Mouse (Mus musculus) liver, embryonic 13.5 days (tissue): ENCODE data around the gene Tlr13. TPM values are rescaled to one million over a fixed set of nuclear protein-coding genes. Genes with fewer than 3 reads are reported as not detected.

Source experiments
- ATAC-seq: fragments of 200-750 bp; cut with Nextera tagmentation; 2 replicates; pipeline ENCODE4 v1.8.0; 2017; ENCODE audit warnings: low read depth, mild to moderate bottlenecking, moderate number of reproducible peaks, moderate library complexity
- DNase-seq: peaks from one replicate; pipeline ENCODE4 v3.0.0; 2022
- H3K27ac ChIP-seq: fragments of 300-500 bp; sonication (generic); 2 replicates; pipeline ENCODE4 v1.5.1; 2015; ENCODE audit warnings: moderate library complexity, mild to moderate bottlenecking, inconsistent platforms
- H3K27me3 ChIP-seq: fragments of 300-500 bp; sonication (generic); 2 replicates; pipeline ENCODE4 v1.6.1; 2015; ENCODE audit warnings: mild to moderate bottlenecking, inconsistent platforms
- H3K36me3 ChIP-seq: fragments of 300-500 bp; sonication (generic); 2 replicates; pipeline ENCODE4 v1.6.1; 2015; ENCODE audit warnings: mild to moderate bottlenecking, inconsistent platforms
- H3K4me1 ChIP-seq: fragments of 300-500 bp; sonication (generic); replicated peaks from 2 replicates; pipeline ENCODE4 v1.6.1; 2015; ENCODE audit warnings: inconsistent platforms
- H3K4me2 ChIP-seq: fragments of 300-500 bp; sonication (generic); 2 replicates; pipeline ENCODE4 v1.6.1; 2015; ENCODE audit warnings: inconsistent platforms, mild to moderate bottlenecking, moderate library complexity
- H3K4me3 ChIP-seq: fragments of 300-500 bp; sonication (generic); replicated peaks from 2 replicates; pipeline ENCODE4 v1.5.1; 2015; ENCODE audit warnings: mild to moderate bottlenecking, inconsistent platforms
- H3K9ac ChIP-seq: fragments of 300-500 bp; sonication (generic); 2 replicates; pipeline ENCODE4 v1.6.1; 2015; ENCODE audit warnings: mild to moderate bottlenecking, inconsistent platforms
- H3K9me3 ChIP-seq: fragments of 300-500 bp; sonication (generic); replicated peaks from 2 replicates; pipeline ENCODE4 v1.6.1; 2016; ENCODE audit warnings: inconsistent platforms
- WGBS: fragments of 180-500 bp; shearing (Covaris S2); methylation state at CpG from one replicate; pipeline ENCODE4 v1.1.7; 2015; ENCODE audit not compliant: insufficient replicate concordance; 5-methylcytosine and 5-hydroxymethylcytosine counted together
- polyA plus RNA-seq: library from polyadenylated mRNA; unstranded; fragments of >200 nt; fragmentation: Nextera tagmentation; extraction: Ambion mirVana; gene quantifications from 2 replicates; pipeline ENCODE4 v1.2.1, GENCODE M21; 2015

Tlr13 gene
- 0.43 and 0.67 TPM in 2 replicates for polyA plus RNA-seq

DNA sequence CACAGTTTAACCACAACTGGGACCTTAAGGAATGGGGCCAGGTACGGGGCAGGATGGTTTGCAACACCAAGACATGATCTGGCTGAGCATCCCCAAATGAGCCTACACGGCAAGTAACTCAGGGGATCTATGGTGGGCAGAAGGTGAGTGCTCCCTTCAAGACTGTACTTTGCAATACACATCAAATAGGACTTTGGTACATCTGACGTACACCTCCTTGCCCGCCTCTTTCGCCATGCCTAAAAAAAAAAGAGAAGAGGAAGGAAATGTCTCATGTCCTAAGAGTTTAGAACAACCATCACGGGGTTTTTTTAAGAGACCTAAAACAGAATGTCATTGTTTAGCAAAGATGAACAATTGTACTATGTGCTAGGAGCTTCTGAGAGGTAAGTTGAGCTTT is at the start of gene Tlr13:
Gene Tlr13 (plus strand): TSS at position 269 of the 400 bp plus-strand sequence.
- DNase-seq (no peak), ATAC-seq (no peak)
- Histone ChIP-seq H3K4me2 (no peak within 1 kb of the TSS), H3K4me3 (no peak within 1 kb of the TSS), H3K9ac (no peak within 1 kb of the TSS), H3K27me3 (no peaks in the 10 kb centered on the region), H3K9me3 (no peaks in the 10 kb centered on the region), H3K36me3 (no peaks in the 10 kb centered on the region), H3K4me1 (no peaks in the 10 kb centered on the region), H3K27ac (no peak within 1 kb of the TSS)
- WGBS, result 51% methylated on average over 6 of the region's 6 CpGs

DNA sequence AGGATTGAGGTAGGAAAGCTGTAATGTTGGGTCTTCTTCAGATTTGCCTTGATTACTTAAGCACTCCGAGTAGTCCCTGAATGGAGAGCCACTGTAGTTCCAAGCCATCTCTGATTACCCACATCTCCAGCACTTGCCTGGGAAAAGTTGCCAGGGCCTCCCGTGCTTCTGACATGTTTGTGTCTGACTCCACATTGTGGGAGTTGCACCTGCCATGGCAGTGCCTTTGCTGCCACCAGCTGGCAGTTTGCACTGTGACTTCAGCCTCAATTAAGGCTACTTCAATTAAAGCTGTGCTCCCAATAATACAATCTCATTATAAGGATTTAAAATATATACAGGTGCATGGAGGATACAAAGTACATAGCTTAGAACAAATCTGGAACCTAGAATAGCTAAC is 37.5 kb upstream of the Tlr13 start:
- no peak overlapping the region for H3K9ac ChIP-seq

DNA sequence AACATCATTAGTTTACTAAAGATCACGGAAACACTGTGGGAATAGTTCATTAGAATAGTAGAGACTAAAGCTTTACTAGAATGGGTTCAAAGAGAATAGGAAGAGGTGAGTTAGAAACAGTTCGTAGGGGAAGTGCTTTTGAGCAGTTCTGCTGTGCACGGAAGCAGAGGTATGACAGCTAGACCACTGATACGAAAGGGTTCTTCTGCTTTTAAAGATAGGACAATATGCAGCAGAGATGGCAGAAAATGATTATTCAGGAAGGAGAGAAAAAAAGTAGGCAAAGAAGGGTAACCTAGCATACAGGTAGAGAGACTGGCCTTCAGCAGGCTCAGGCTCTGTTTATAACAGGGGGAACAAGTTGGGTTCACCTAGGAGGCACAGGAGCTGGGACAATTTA is 29.1 kb upstream of the Tlr13 start:
- Histone ChIP-seq H3K4me2 (no peak overlapping the region), H3K27ac (no peak overlapping the region), H3K4me1 (no peaks in the 10 kb centered on the region), H3K36me3 (peaks cover 6% of the 10 kb centered on the region; the same call in 1 of the 2 replicates), H3K9me3 (no peaks in the 10 kb centered on the region), H3K9ac (no peak overlapping the region), H3K4me3 (no peak overlapping the region), H3K27me3 (no peaks in the 10 kb centered on the region)
- DNase-seq, result no peak
- no peak for ATAC-seq
- WGBS, result 48% methylated on average over 4 of the region's 4 CpGs

More for the DNA sequence above, 37.5 kb upstream of the Tlr13 start:
- Histone ChIP-seq H3K4me1 (no peaks in the 10 kb centered on the region), H3K4me2 (no peak overlapping the region), H3K9me3 (no peaks in the 10 kb centered on the region), H3K27ac (no peak overlapping the region), H3K36me3 (peaks cover 2% of the 10 kb centered on the region; the same call in 1 of the 2 replicates), H3K4me3 (no peak overlapping the region), H3K27me3 (no peaks in the 10 kb centered on the region)
- 52% methylated on average over 2 of the region's 2 CpGs for WGBS
- no peak for DNase-seq
- ATAC-seq, result no peak

DNA sequence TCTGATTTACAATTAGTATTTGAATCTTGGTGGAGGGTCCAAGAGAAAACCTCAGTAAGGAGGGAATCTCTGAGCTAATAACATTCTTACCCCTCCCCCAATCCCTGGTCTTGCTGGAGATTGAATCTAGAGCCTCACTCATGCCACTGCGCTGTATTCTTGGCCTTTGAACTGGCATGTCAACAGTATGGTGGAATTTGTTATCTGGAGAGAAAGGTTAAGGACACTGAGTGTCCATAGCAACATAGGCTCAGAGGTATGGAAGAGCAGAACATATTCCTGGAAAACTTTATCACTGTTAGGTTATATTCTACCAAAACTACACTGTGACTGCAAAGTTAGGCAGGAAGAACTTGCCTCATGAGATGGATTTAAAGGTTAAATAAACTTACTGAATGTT is 28.3 kb upstream of the Tlr13 start:
- H3K27ac ChIP-seq, result no peak overlapping the region
- no peaks in the 10 kb centered on the region for H3K4me1 ChIP-seq
- H3K9me3 ChIP-seq, result no peaks in the 10 kb centered on the region
- peaks cover 9% of the 10 kb centered on the region; the same call in 1 of the 2 replicates for H3K36me3 ChIP-seq
- no peak overlapping the region for H3K9ac ChIP-seq
- DNase-seq, result no peak
- H3K4me2 ChIP-seq, result no peak overlapping the region
- 75% methylated on average over 1 of the region's 1 CpGs for WGBS
- no peak for ATAC-seq
- H3K4me3 ChIP-seq, result no peak overlapping the region
- H3K27me3 ChIP-seq, result no peaks in the 10 kb centered on the region

DNA sequence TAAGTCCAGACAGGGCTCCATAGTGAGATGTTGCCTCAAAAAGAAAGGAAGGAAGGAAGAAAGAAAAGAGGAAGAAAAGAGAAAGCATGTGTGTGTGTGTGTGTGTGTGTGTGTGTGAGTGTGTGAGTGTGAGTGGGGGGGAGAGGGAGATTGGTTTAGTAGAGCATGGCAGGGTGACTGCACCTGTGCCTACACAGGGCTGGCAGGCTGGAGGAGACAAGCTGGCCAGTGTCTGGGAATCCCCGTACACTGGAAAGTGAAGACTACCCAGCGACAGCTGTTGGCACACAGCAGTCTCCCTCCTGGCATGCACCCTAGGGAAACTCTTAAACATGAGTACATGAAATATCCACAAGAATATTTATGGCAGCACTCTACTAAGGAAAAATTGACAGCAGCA is 20.2 kb upstream of the Tlr13 start:
- Histone ChIP-seq H3K4me2 (no peak overlapping the region), H3K27me3 (no peaks in the 10 kb centered on the region), H3K9ac (no peak overlapping the region), H3K4me3 (no peak overlapping the region), H3K27ac (no peak overlapping the region), H3K36me3 (0 out of 2 replicates have a peak, but pooled peaks cover 7% of the 10 kb centered on the region), H3K4me1 (no peaks in the 10 kb centered on the region), H3K9me3 (no peaks in the 10 kb centered on the region)
- WGBS, result 76% methylated on average over 2 of the region's 2 CpGs
- DNase-seq, result no peak
- no peak for ATAC-seq

- no peak for ATAC-seq
- no peaks in the 10 kb centered on the region for H3K4me1 ChIP-seq
- no peaks in the 10 kb centered on the region for H3K9me3 ChIP-seq
- H3K9ac ChIP-seq, result no peak overlapping the region
- H3K27ac ChIP-seq, result no peak overlapping the region
- no peaks in the 10 kb centered on the region for H3K27me3 ChIP-seq
- H3K4me2 ChIP-seq, result no peak overlapping the region
- no peak for DNase-seq
- no peaks in the 10 kb centered on the region for H3K36me3 ChIP-seq
- H3K4me3 ChIP-seq, result no peak overlapping the region
- WGBS, result 78% methylated on average over 6 of the region's 6 CpGs
Observed at GRCm38 (mm10) chrX:106128283-106128682, 14.7 kb upstream of the Tlr13 start.

DNA sequence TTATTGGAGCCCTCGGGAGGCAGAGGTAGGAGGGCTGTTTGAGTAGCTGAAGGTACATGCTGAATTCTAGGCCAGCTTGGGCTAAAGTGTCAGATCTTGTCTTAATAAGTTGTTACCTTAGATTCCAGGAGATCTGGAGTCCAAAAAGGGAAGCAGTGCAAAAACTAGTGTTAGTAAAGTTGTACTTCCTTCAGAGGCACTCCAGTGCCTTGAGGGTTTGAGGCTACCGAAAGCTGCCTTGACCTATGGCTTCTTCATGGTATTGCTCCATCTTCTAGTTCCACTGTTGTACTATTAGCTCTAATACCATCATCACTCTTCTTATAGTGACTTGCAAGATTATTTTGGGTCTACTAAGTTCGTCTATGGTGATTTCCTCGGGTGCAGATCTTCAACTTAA is 13.1 kb upstream of the Tlr13 start:
- Histone ChIP-seq H3K9ac (no peak overlapping the region), H3K9me3 (no peaks in the 10 kb centered on the region), H3K4me3 (no peak overlapping the region), H3K4me1 (no peaks in the 10 kb centered on the region), H3K27ac (no peak overlapping the region), H3K4me2 (no peak overlapping the region), H3K27me3 (no peaks in the 10 kb centered on the region), H3K36me3 (no peaks in the 10 kb centered on the region)
- DNase-seq (no peak), ATAC-seq (no peak)
- WGBS, result 73% methylated on average over 4 of the region's 4 CpGs

DNA sequence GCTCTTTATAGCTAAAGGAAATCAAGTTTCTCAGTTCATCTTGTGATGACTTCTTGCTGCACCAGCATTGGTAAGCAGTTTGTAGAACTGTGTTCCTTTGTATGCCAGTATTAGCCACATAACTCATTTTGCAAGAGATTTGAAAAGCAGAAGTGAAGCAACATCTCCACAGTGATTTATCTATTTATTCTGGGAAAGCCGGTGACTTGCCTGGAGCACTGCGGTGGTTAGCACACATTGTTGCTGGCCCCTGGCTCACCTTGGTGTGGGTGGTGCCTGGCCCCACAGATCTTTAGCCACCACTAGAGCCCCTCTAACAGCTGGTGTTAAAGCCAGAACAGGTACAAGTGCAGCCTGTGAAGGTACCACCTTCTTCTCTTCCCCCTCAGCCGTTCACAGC is 8.1 kb upstream of the Tlr13 start:
- H3K4me3 ChIP-seq, result no peak overlapping the region
- H3K9me3 ChIP-seq, result no peaks in the 10 kb centered on the region
- DNase-seq, result no peak
- no peak overlapping the region for H3K27ac ChIP-seq
- no peaks in the 10 kb centered on the region for H3K36me3 ChIP-seq
- 45% methylated on average over 3 of the region's 3 CpGs for WGBS
- H3K9ac ChIP-seq, result no peak overlapping the region
- H3K4me2 ChIP-seq, result peak overlapping the region; percentile 33; the same call in 1 of the 2 replicates
- no peaks in the 10 kb centered on the region for H3K27me3 ChIP-seq
- ATAC-seq, result no peak
- peaks cover 13% of the 10 kb centered on the region; the same call in 1 of the 2 replicates for H3K4me1 ChIP-seq

DNA sequence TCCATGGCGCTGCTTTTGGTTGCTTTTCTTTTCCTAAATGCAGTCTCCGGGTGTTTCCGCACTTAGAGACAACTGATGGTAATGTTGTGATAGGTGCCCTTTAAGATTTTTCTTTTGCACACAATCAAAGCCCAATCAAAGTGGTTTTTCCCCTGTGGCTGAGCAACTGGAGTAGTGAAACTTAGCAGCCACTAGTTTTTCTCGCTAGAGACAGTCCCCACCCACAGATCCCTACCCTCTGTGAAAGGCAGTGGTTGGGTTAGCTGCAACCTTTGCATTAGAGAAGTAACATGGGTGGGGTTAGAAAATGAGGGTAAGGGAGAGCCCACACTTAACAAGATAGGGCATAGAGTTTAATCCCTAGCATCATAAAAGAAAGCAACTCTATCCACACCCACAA is 7.5 kb upstream of the Tlr13 start:
- no peak overlapping the region; the same call in 1 of the 2 replicates for H3K27ac ChIP-seq

DNA sequence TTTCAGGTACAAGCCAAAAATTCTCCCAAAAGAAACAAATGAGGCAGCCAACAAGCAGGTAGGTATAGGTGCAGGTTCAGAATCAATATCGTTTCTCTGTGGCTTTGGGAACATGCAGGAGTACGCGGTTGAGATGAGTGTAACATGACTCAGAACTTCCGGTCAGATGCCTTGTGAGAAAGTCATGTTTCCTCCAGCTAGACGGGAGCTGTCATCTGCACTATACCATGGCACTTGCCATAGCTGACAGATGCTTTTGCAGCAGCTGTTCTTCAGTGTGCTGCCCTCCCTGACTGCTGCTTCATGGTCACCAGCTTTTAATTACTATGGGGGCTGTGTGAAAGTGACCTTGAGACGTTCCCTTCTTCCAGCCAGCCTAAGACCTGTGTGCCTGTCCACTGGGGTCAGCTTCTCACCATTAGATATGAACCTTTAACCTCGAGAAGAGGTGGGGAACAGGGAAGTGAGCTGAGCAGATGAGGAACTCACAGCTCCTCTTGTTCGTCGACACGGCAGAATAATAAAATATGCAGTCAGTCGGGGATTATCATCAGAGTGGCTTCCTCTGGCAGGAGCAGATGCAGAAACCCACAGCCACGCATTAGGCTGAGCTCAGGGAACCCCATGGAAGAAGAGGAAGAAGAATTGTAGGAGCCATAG is 7.0 kb upstream of the Tlr13 start:
- Histone ChIP-seq H3K4me1 (peaks cover 13% of the 10 kb centered on the region; the same call in 1 of the 2 replicates), H3K27ac (peak overlapping the region; percentile 57; the same call in 1 of the 2 replicates), H3K36me3 (no peaks in the 10 kb centered on the region), H3K4me2 (peak overlapping the region; percentile 33), H3K9ac (no peak overlapping the region), H3K27me3 (no peaks in the 10 kb centered on the region), H3K9me3 (no peaks in the 10 kb centered on the region), H3K4me3 (no peak overlapping the region)
- WGBS, result 20% methylated on average over 12 of the region's 12 CpGs
- ATAC-seq (peak; percentile 58), DNase-seq (no peak)

More for the DNA sequence above, 7.5 kb upstream of the Tlr13 start:
- Histone ChIP-seq H3K9ac (no peak overlapping the region), H3K4me3 (no peak overlapping the region), H3K4me1 (peaks cover 13% of the 10 kb centered on the region; the same call in 1 of the 2 replicates), H3K36me3 (no peaks in the 10 kb centered on the region), H3K27me3 (no peaks in the 10 kb centered on the region), H3K9me3 (no peaks in the 10 kb centered on the region), H3K4me2 (peak overlapping the region; percentile 33)
- WGBS, result 63% methylated on average over 4 of the region's 4 CpGs
- DNase-seq (no peak), ATAC-seq (no peak)

DNA sequence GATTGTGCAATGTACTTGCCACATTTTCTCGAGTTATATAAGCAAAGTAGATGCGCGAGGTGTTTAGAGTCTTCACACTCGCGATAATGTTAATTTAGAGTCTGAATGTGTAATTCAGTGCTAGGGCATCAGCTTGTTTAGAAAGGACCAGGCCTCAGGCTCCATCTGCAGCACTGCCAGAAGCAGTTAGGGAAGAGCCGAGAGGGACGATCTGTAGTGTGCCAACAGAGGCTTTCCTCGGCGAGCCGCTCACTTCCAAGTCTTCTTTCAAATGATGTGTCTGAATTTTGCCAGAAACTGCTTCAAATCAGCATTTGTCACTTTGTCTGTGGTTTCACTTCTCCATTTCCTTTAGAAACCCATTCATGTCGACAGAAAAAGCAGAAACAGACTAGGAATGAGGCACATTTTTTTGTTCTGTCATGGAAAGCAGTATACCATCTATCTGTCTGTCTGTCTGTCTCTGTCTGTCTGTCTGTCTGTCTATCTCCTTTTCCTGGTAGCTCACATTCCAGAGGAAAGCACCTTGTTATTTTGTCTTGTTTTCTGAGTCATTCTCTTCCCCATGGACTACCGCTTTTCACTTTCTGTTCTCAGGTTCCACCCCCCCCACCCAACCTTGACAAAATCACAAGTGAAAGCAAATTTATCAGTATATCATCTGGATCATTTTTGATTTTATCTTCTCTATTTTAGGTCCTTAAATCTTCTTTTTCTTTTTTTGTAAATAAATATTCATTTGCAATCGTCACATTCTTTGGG is 3.5 kb upstream of the Tlr13 start:
- Histone ChIP-seq H3K9me3 (no peaks in the 10 kb centered on the region), H3K27me3 (no peaks in the 10 kb centered on the region), H3K36me3 (no peaks in the 10 kb centered on the region), H3K4me2 (no peak overlapping the region), H3K4me3 (no peak overlapping the region), H3K4me1 (peaks cover 13% of the 10 kb centered on the region; the same call in 1 of the 2 replicates), H3K9ac (no peak overlapping the region), H3K27ac (no peak overlapping the region)
- DNase-seq, result no peak
- ATAC-seq, result no peak
- 56% methylated on average over 13 of the region's 13 CpGs for WGBS
